Mouse (Mus musculus): ENCODE measurements around the gene Wipf3.
A peak's percentile ranks its signal among the peaks of the same experiment; 100 is the strongest.

The Wipf3 gene

GRCm38 (mm10) chr6:54429447-54430194, at the start of gene Wipf3:
Wipf3 (plus strand) TSS chr6:54429603.
- DNase-seq, result peak; percentile 78

GRCm38 (mm10) chr6:54382636-54383035, 46.8 kb upstream of the Wipf3 start:
- DNase-seq, result no peak

GRCm38 (mm10) chr6:54383893-54384524, 45.4 kb upstream of the Wipf3 start:
- no peak for DNase-seq

GRCm38 (mm10) chr6:54384777-54385176, 44.6 kb upstream of the Wipf3 start:
- DNase-seq, result no peak

- DNase-seq, result no peak
Observed at GRCm38 (mm10) chr6:54386429-54386828, 43.0 kb upstream of the Wipf3 start.

GRCm38 (mm10) chr6:54387044-54387443, 42.4 kb upstream of the Wipf3 start:
- DNase-seq, result no peak

- no peak for DNase-seq
Observed at GRCm38 (mm10) chr6:54387751-54388150, 41.7 kb upstream of the Wipf3 start.

GRCm38 (mm10) chr6:54388690-54389275, 40.6 kb upstream of the Wipf3 start:
- no peak for DNase-seq

GRCm38 (mm10) chr6:54391765-54392164, 37.6 kb upstream of the Wipf3 start:
- DNase-seq, result no peak

- no peak for DNase-seq
Observed at GRCm38 (mm10) chr6:54393886-54394285, 35.5 kb upstream of the Wipf3 start.

- no peak for DNase-seq
Observed at GRCm38 (mm10) chr6:54399194-54399923, 30.0 kb upstream of the Wipf3 start.

- DNase-seq, result no peak
Observed at GRCm38 (mm10) chr6:54401503-54401902, 27.9 kb upstream of the Wipf3 start.

- DNase-seq, result no peak
Observed at GRCm38 (mm10) chr6:54404916-54405315, 24.5 kb upstream of the Wipf3 start.

- DNase-seq, result no peak
Observed at GRCm38 (mm10) chr6:54406116-54406515, 23.3 kb upstream of the Wipf3 start.

- DNase-seq, result no peak
Observed at GRCm38 (mm10) chr6:54409271-54409670, 20.1 kb upstream of the Wipf3 start.

GRCm38 (mm10) chr6:54410451-54410850, 19.0 kb upstream of the Wipf3 start:
- no peak for DNase-seq

GRCm38 (mm10) chr6:54411591-54411990, 17.8 kb upstream of the Wipf3 start:
- no peak for DNase-seq

- DNase-seq, result no peak
Observed at GRCm38 (mm10) chr6:54412879-54413278, 16.5 kb upstream of the Wipf3 start.

GRCm38 (mm10) chr6:54425230-54425629, 4.2 kb upstream of the Wipf3 start:
- no peak for DNase-seq

GRCm38 (mm10) chr6:54428850-54429446, 455 bp upstream of the Wipf3 start:
- no peak for DNase-seq

- DNase-seq, result no peak
Observed at GRCm38 (mm10) chr6:54430221-54430620, 818 bp downstream of the Wipf3 start.

- DNase-seq, result no peak
Observed at GRCm38 (mm10) chr6:54431761-54432160, 2.4 kb downstream of the Wipf3 start.

GRCm38 (mm10) chr6:54432191-54432590, 2.8 kb downstream of the Wipf3 start:
- no peak for DNase-seq

Measured in kidney, adult 11 months (tissue).